Mouse (Mus musculus) lung, postnatal 36 days (tissue): ENCODE measurements around the gene Sema5a.
A peak's percentile ranks its signal among the peaks of the same experiment; 100 is the strongest.

Source experiments
- DNase-seq: peaks from one replicate; pipeline ENCODE4 v3.0.0; 2022; ENCODE audit warnings: mixed read lengths

The Sema5a gene

GRCm38 (mm10) chr15:32257340-32257739, 12.7 kb downstream of the Sema5a start:
- DNase-seq: no peak

- peak; percentile 32 for DNase-seq
Measured at GRCm38 (mm10) chr15:32257886-32258319, 13.3 kb downstream of the Sema5a start.

- DNase-seq: no peak
Measured at GRCm38 (mm10) chr15:32259362-32260096, 14.9 kb downstream of the Sema5a start.

GRCm38 (mm10) chr15:32260942-32261341, 16.3 kb downstream of the Sema5a start:
- DNase-seq: no peak

- DNase-seq: no peak
Measured at GRCm38 (mm10) chr15:32263651-32264050, 19.0 kb downstream of the Sema5a start.

- DNase-seq: no peak
Measured at GRCm38 (mm10) chr15:32264822-32265377, 20.3 kb downstream of the Sema5a start.

GRCm38 (mm10) chr15:32265378-32265934, 20.8 kb downstream of the Sema5a start:
- peak; percentile 34 for DNase-seq

- DNase-seq: no peak
Measured at GRCm38 (mm10) chr15:32266122-32266820, 21.7 kb downstream of the Sema5a start.

- DNase-seq: no peak
Measured at GRCm38 (mm10) chr15:32270106-32270505, 25.5 kb downstream of the Sema5a start.

- DNase-seq: peak; percentile 50
Measured at GRCm38 (mm10) chr15:32273925-32274324, 29.3 kb downstream of the Sema5a start.

- DNase-seq: no peak
Measured at GRCm38 (mm10) chr15:32275020-32275419, 30.4 kb downstream of the Sema5a start.

- DNase-seq: no peak
Measured at GRCm38 (mm10) chr15:32278600-32278999, 34.0 kb downstream of the Sema5a start.

GRCm38 (mm10) chr15:32281374-32281773, 36.8 kb downstream of the Sema5a start:
- peak; percentile 40 for DNase-seq

GRCm38 (mm10) chr15:32284688-32285087, 40.1 kb downstream of the Sema5a start:
- no peak for DNase-seq

GRCm38 (mm10) chr15:32286296-32286695, 41.7 kb downstream of the Sema5a start:
- DNase-seq: no peak

GRCm38 (mm10) chr15:32288480-32288879, 43.9 kb downstream of the Sema5a start:
- DNase-seq: peak; percentile 28

GRCm38 (mm10) chr15:32291000-32291399, 46.4 kb downstream of the Sema5a start:
- DNase-seq: no peak

GRCm38 (mm10) chr15:32296523-32296922, 51.9 kb downstream of the Sema5a start:
- no peak for DNase-seq

GRCm38 (mm10) chr15:32297266-32297665, 52.7 kb downstream of the Sema5a start:
- peak; percentile 12 for DNase-seq

- no peak for DNase-seq
Measured at GRCm38 (mm10) chr15:32298525-32298924, 53.9 kb downstream of the Sema5a start.

- no peak for DNase-seq
Measured at GRCm38 (mm10) chr15:32300991-32301390, 56.4 kb downstream of the Sema5a start.

GRCm38 (mm10) chr15:32306557-32307243, 62.1 kb downstream of the Sema5a start:
- no peak for DNase-seq

GRCm38 (mm10) chr15:32310834-32311233, 66.2 kb downstream of the Sema5a start:
- DNase-seq: no peak
